Mouse (Mus musculus) midbrain, embryonic 11.5 days (tissue): ENCODE measurements at regions not wholly inside any gene's neighbourhood (a gene's known extent, or its start where the extent isn't known, plus 50 kb on each side); places are given as distances from the start of the nearest gene placed in this dataset.
A peak's percentile ranks its signal among the peaks of the same experiment; 100 is the strongest.

Source experiments
- ATAC-seq: fragments of 200-750 bp; cut with Nextera tagmentation; 2 replicates; pipeline ENCODE4 v1.8.0; 2017; ENCODE audit warnings: moderate TSS enrichment, moderate library complexity; ENCODE audit not compliant: low FRiP score
- DNase-seq: peaks from one replicate; pipeline ENCODE4 v3.0.0; 2015; ENCODE audit warnings: low spot score; ENCODE audit errors: missing footprints
- H3K27ac ChIP-seq: fragments of 300-500 bp; sonication (generic); 2 replicates; pipeline ENCODE4 v1.5.1; 2014; ENCODE audit warnings: low read depth, low read length
- H3K27me3 ChIP-seq: fragments of 300-500 bp; sonication (generic); 2 replicates; pipeline ENCODE4 v1.6.1; 2014; ENCODE audit warnings: mild to moderate bottlenecking, low read length, moderate library complexity, mixed read lengths; ENCODE audit not compliant: control insufficient read depth, insufficient read depth
- H3K36me3 ChIP-seq: fragments of 300-500 bp; sonication (generic); 2 replicates; pipeline ENCODE4 v1.6.1; 2014; ENCODE audit warnings: mild to moderate bottlenecking, low read length, moderate library complexity, mixed read lengths; ENCODE audit not compliant: control insufficient read depth, insufficient read depth
- H3K4me1 ChIP-seq: fragments of 300-500 bp; sonication (generic); 2 replicates; pipeline ENCODE4 v1.6.1; 2014; ENCODE audit warnings: low read length; ENCODE audit not compliant: control insufficient read depth, insufficient read depth
- H3K4me2 ChIP-seq: fragments of 300-500 bp; sonication (generic); 2 replicates; pipeline ENCODE4 v1.6.1; 2014; ENCODE audit warnings: mild to moderate bottlenecking, moderate library complexity
- H3K4me3 ChIP-seq: fragments of 300-500 bp; sonication (generic); 2 replicates; pipeline ENCODE4 v1.5.1; 2014; ENCODE audit warnings: low read depth, low read length
- H3K9ac ChIP-seq: fragments of 300-500 bp; sonication (generic); 2 replicates; pipeline ENCODE4 v1.6.1; 2014; ENCODE audit warnings: low read length
- H3K9me3 ChIP-seq: fragments of 300-500 bp; sonication (generic); 2 replicates; pipeline ENCODE4 v1.6.1; 2016; ENCODE audit warnings: low read length; ENCODE audit not compliant: control insufficient read depth
- WGBS: fragments of 180-500 bp; shearing (Covaris S2); extraction: QIAGEN DNeasy Blood & Tissue Kit; methylation state at CpG from one replicate; pipeline ENCODE4 v1.1.7; 2014; 5-methylcytosine and 5-hydroxymethylcytosine counted together

- no peak for DNase-seq
- Histone ChIP-seq H3K27ac (no peak overlapping the region), H3K4me1 (no peaks in the 10 kb centered on the region), H3K9ac (no peak overlapping the region), H3K4me2 (no peak overlapping the region), H3K36me3 (no peaks in the 10 kb centered on the region), H3K4me3 (no peak overlapping the region), H3K27me3 (no peaks in the 10 kb centered on the region), H3K9me3 (no peaks in the 10 kb centered on the region)
- 84% methylated on average over 4 of the region's 4 CpGs for WGBS
- no peak for ATAC-seq
Observed at GRCm38 (mm10) chr1:141884356-141884755, 1638.4 kb downstream of the Kcnt2 start.

- Histone ChIP-seq H3K9ac (no peak overlapping the region), H3K4me3 (no peak overlapping the region), H3K27me3 (no peaks in the 10 kb centered on the region), H3K4me2 (no peak overlapping the region), H3K36me3 (no peaks in the 10 kb centered on the region), H3K4me1 (no peaks in the 10 kb centered on the region), H3K9me3 (no peaks in the 10 kb centered on the region), H3K27ac (no peak overlapping the region)
- no peak for ATAC-seq
- no peak for DNase-seq
- WGBS = 77% methylated on average over 8 of the region's 8 CpGs
Observed at GRCm38 (mm10) chr1:141897924-141898455, 1652.0 kb downstream of the Kcnt2 start.

GRCm38 (mm10) chr1:141911714-141912398, 1665.9 kb downstream of the Kcnt2 start:
- 83% methylated on average over 7 of the region's 7 CpGs for WGBS
- no peaks in the 10 kb centered on the region for H3K27me3 ChIP-seq
- DNase-seq (no peak), ATAC-seq (no peak)
- H3K9me3 ChIP-seq = no peaks in the 10 kb centered on the region
- no peak overlapping the region for H3K9ac ChIP-seq
- no peak overlapping the region for H3K4me2 ChIP-seq
- no peaks in the 10 kb centered on the region for H3K4me1 ChIP-seq
- no peaks in the 10 kb centered on the region for H3K36me3 ChIP-seq
- no peak overlapping the region for H3K4me3 ChIP-seq
- no peak overlapping the region for H3K27ac ChIP-seq

GRCm38 (mm10) chr1:141926194-141926593, 1680.2 kb downstream of the Kcnt2 start:
- H3K4me2 ChIP-seq = no peak overlapping the region
- H3K4me1 ChIP-seq = no peaks in the 10 kb centered on the region
- DNase-seq (no peak), ATAC-seq (no peak)
- H3K9me3 ChIP-seq = no peaks in the 10 kb centered on the region
- H3K36me3 ChIP-seq = no peaks in the 10 kb centered on the region
- no peak overlapping the region for H3K4me3 ChIP-seq
- H3K27ac ChIP-seq = no peak overlapping the region
- no peaks in the 10 kb centered on the region for H3K27me3 ChIP-seq
- no peak overlapping the region for H3K9ac ChIP-seq
- 84% methylated on average over 1 of the region's 1 CpGs for WGBS

GRCm38 (mm10) chr1:141926804-141927203, 1680.8 kb downstream of the Kcnt2 start:
- Histone ChIP-seq H3K9me3 (no peaks in the 10 kb centered on the region), H3K9ac (no peak overlapping the region)

GRCm38 (mm10) chr1:141948055-141948454, 1692.4 kb upstream of the B3galt2 start:
- Histone ChIP-seq H3K27ac (no peak overlapping the region), H3K36me3 (no peaks in the 10 kb centered on the region), H3K27me3 (no peaks in the 10 kb centered on the region), H3K4me3 (no peak overlapping the region), H3K9me3 (no peaks in the 10 kb centered on the region), H3K4me1 (no peaks in the 10 kb centered on the region), H3K9ac (no peak overlapping the region), H3K4me2 (no peak overlapping the region)
- 81% methylated on average over 1 of the region's 1 CpGs for WGBS
- DNase-seq = no peak
- no peak for ATAC-seq

More at GRCm38 (mm10) chr1:141926804-141927203, 1680.8 kb downstream of the Kcnt2 start:
- Histone ChIP-seq H3K27me3 (no peaks in the 10 kb centered on the region), H3K27ac (no peak overlapping the region), H3K4me2 (no peak overlapping the region), H3K4me3 (no peak overlapping the region), H3K4me1 (no peaks in the 10 kb centered on the region), H3K36me3 (no peaks in the 10 kb centered on the region)
- ATAC-seq (no peak), DNase-seq (no peak)
- 80% methylated on average over 4 of the region's 4 CpGs for WGBS

GRCm38 (mm10) chr1:141954323-141954867, 1686.1 kb upstream of the B3galt2 start:
- WGBS = 92% methylated on average over 2 of the region's 2 CpGs
- Histone ChIP-seq H3K4me3 (no peak overlapping the region), H3K27ac (no peak overlapping the region), H3K4me2 (no peak overlapping the region), H3K27me3 (no peaks in the 10 kb centered on the region), H3K36me3 (no peaks in the 10 kb centered on the region), H3K9ac (no peak overlapping the region), H3K9me3 (no peaks in the 10 kb centered on the region), H3K4me1 (no peaks in the 10 kb centered on the region)
- no peak for DNase-seq
- no peak for ATAC-seq

- Histone ChIP-seq H3K4me2 (no peak overlapping the region), H3K9ac (no peak overlapping the region), H3K9me3 (no peaks in the 10 kb centered on the region), H3K36me3 (no peaks in the 10 kb centered on the region), H3K4me1 (no peaks in the 10 kb centered on the region), H3K27ac (no peak overlapping the region), H3K27me3 (no peaks in the 10 kb centered on the region), H3K4me3 (no peak overlapping the region)
- peak; percentile 88 for DNase-seq
- 0% methylated on average over 2 of the region's 2 CpGs for WGBS
- no peak for ATAC-seq
Observed at GRCm38 (mm10) chr1:141961743-141962142, 1678.7 kb upstream of the B3galt2 start.

- no peak for ATAC-seq
- no peak for DNase-seq
- no peak overlapping the region for H3K27ac ChIP-seq
- H3K9ac ChIP-seq = no peak overlapping the region
- no peak overlapping the region for H3K4me3 ChIP-seq
- no peaks in the 10 kb centered on the region for H3K36me3 ChIP-seq
- H3K4me2 ChIP-seq = no peak overlapping the region
- H3K9me3 ChIP-seq = no peaks in the 10 kb centered on the region
- WGBS = 81% methylated on average over 5 of the region's 5 CpGs
- no peaks in the 10 kb centered on the region for H3K27me3 ChIP-seq
- no peaks in the 10 kb centered on the region for H3K4me1 ChIP-seq
Observed at GRCm38 (mm10) chr1:141968133-141968532, 1672.3 kb upstream of the B3galt2 start.
